Mouse (Mus musculus): ENCODE measurements around the gene Snx5. TPM values are rescaled to one million over a fixed set of nuclear protein-coding genes. Genes with fewer than 3 reads are reported as not detected.
A peak's percentile ranks its signal among the peaks of the same experiment; 100 is the strongest.

Snx5 gene
- 103 and 112 TPM in 2 replicates for polyA plus RNA-seq (2015; fragmentation: Nextera tagmentation; extraction: Ambion mirVana)

DNA sequence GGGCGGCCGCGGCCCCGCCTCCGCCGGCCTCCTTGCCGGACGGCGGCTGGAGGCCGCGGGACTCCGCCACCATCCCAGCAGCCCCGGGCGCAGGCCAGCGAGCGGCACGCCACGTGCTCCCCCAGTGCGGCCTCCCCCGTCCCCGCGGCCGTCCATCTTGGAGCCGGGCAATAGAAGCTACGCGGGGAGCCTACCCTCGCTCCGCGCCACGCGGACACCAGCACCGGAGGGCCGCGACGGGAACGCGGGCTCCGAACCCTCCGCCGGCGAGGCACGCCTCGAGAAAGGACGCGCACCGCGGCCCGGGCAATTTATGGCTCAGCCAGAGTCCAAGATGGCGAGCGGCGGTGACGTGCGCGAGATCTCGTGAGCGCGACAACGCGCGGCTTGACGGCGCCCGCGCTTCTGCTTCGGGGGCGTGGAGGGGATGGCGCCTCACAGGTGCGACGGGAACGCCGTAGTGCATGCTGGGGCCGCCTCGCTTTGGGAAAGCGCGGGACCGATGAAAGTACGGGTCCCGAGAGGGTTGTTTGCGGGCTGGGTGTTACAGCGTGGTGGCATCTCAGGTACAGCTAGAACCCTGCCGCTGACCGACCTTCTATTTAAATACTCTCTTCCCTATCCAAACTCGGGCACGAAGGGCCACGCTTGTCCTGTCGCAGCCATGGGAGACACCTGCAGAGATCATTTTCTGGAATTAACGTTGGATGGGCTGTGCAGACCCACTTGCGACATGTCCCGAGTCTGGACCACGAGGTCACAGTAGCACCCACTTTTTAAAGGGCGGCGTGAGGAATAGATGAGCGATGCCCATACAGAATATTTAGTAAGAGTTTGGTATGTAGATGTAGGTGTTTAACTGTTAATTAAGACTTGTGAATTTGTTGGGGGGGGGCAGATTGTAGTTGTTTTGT lies at the start of gene Snx5, which contains the start of gene Mgme1:
TSS of gene Snx5 (minus strand) at position 400 of the 914 bp plus-strand sequence.
TSS of gene Mgme1 (plus strand) at position 157 of the 914 bp plus-strand sequence.
- ATAC-seq (replicated peaks; ENCODE audit: low FRiP score, low read depth) = peak; percentile 95
- H3K9ac ChIP-seq (ENCODE audit: low read depth, low read length) = peak within 1 kb of the TSS; percentile 93
- no peaks in the 10 kb centered on the region for H3K9me3 ChIP-seq (replicated peaks; ENCODE audit: low read length)
- WGBS = under 1% methylated on average over 86 of the region's 93 CpGs
- H3K27me3 ChIP-seq (ENCODE audit: insufficient read depth, low read length) = no peaks in the 10 kb centered on the region
- H3K36me3 ChIP-seq (ENCODE audit: insufficient read depth, low read length) = no peaks in the 10 kb centered on the region
- H3K4me2 ChIP-seq (ENCODE audit: low read length) = peak within 1 kb of the TSS; percentile 79
- peak within 1 kb of the TSS; percentile 79 for H3K4me3 ChIP-seq (replicated peaks; ENCODE audit: low read depth, low read length)
- H3K4me1 ChIP-seq (replicated peaks; ENCODE audit: insufficient read depth, low read length) = peaks cover 16% of the 10 kb centered on the region
- no peak for TF ChIP-seq CTCF (IDR thresholded peaks at IDR 0.05; ENCODE audit: low read depth)
- DNase-seq (ENCODE audit: low spot score) = peak; percentile 96
- H3K27ac ChIP-seq = peak within 1 kb of the TSS; percentile 93

DNA sequence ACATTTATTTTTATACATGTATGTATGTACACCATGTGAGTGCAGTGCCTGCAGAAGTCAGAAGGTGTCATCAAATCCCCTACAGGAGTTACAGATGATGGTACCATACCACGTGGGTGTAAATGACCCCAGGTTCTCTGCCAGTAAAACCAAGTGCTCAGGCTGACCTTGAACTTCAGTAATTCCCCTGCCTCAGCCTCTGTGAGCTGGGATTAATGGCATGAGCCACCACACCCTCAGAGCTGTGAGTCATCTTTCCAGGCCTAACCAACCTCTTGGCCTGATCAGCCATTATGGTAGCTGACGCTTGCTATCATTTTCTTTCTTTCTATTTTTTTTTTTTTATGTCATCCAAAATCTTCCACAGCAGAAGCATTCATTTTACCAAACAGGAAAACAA lies 40.7 kb upstream of the Snx5 start:
- H3K9ac ChIP-seq (ENCODE audit: low read depth, low read length) = no peak overlapping the region
- H3K27ac ChIP-seq = no peak overlapping the region
- H3K27me3 ChIP-seq (ENCODE audit: insufficient read depth, low read length) = no peaks in the 10 kb centered on the region
- no peak overlapping the region for H3K4me3 ChIP-seq (replicated peaks; ENCODE audit: low read depth, low read length)
- ATAC-seq (replicated peaks; ENCODE audit: low FRiP score, low read depth) = no peak
- H3K9me3 ChIP-seq (replicated peaks; ENCODE audit: low read length) = no peaks in the 10 kb centered on the region
- no peaks in the 10 kb centered on the region for H3K36me3 ChIP-seq (ENCODE audit: insufficient read depth, low read length)
- WGBS = 76% methylated on average over 2 of the region's 2 CpGs
- no peaks in the 10 kb centered on the region for H3K4me1 ChIP-seq (replicated peaks; ENCODE audit: insufficient read depth, low read length)
- no peak overlapping the region for H3K4me2 ChIP-seq (ENCODE audit: low read length)
- TF ChIP-seq CTCF (IDR thresholded peaks at IDR 0.05; ENCODE audit: low read depth) = no peak
- no peak for DNase-seq (ENCODE audit: low spot score)

DNA sequence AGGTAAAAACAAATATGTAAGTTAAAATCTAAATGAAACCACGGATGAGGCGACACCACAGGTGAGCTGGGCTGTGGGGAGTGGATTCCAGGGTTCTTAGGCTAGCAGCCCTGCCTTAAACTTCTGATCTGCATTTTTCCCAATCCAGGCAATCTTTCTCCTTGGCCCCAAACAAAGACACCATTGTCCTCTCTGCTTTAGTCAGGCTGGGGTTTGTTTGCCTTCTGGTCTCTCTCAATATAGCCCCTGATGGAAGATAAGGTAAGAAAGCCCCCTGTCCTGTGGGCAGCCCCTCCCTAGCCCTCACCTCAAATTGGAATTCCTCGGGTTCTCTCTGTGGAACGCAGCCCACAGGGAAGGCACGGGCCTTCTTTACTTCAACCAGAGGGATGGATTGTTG lies 39.6 kb upstream of the Snx5 start:
- H3K4me3 ChIP-seq (replicated peaks; ENCODE audit: low read depth, low read length) = no peak overlapping the region
- H3K9me3 ChIP-seq (replicated peaks; ENCODE audit: low read length) = no peaks in the 10 kb centered on the region
- no peaks in the 10 kb centered on the region for H3K27me3 ChIP-seq (ENCODE audit: insufficient read depth, low read length)
- H3K36me3 ChIP-seq (ENCODE audit: insufficient read depth, low read length) = no peaks in the 10 kb centered on the region
- H3K9ac ChIP-seq (ENCODE audit: low read depth, low read length) = no peak overlapping the region
- no peak for TF ChIP-seq CTCF (IDR thresholded peaks at IDR 0.05; ENCODE audit: low read depth)
- WGBS = 53% methylated on average over 5 of the region's 5 CpGs
- no peaks in the 10 kb centered on the region for H3K4me1 ChIP-seq (replicated peaks; ENCODE audit: insufficient read depth, low read length)
- ATAC-seq (replicated peaks; ENCODE audit: low FRiP score, low read depth) (no peak), DNase-seq (ENCODE audit: low spot score) (no peak)
- no peak overlapping the region for H3K4me2 ChIP-seq (ENCODE audit: low read length)
- H3K27ac ChIP-seq = no peak overlapping the region

DNA sequence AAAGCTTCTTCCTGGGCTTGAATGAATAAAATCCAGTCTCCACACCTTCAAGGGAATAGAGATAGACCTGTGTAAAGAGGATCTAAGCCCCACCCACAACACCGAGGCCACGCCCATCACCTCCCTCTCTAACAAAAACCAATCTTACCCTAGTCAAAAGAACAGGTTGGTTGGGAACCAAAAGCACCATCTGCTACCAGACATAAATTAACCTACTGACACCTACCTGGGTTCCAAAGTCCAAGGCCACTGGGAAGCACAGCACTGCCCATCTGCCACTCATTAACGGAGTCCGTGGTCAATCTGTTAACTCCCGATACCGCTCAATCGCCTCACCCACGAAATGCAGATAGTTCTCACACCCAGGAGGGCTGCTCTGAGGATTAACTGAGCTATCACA lies 37.9 kb upstream of the Snx5 start:
- Histone ChIP-seq H3K36me3 (ENCODE audit: insufficient read depth, low read length) (no peaks in the 10 kb centered on the region), H3K4me1 (replicated peaks; ENCODE audit: insufficient read depth, low read length) (no peaks in the 10 kb centered on the region), H3K4me3 (replicated peaks; ENCODE audit: low read depth, low read length) (no peak overlapping the region), H3K9me3 (replicated peaks; ENCODE audit: low read length) (no peaks in the 10 kb centered on the region), H3K9ac (ENCODE audit: low read depth, low read length) (no peak overlapping the region), H3K27ac (no peak overlapping the region), H3K4me2 (ENCODE audit: low read length) (no peak overlapping the region), H3K27me3 (ENCODE audit: insufficient read depth, low read length) (no peaks in the 10 kb centered on the region)
- TF ChIP-seq CTCF (IDR thresholded peaks at IDR 0.05; ENCODE audit: low read depth) = no peak
- ATAC-seq (replicated peaks; ENCODE audit: low FRiP score, low read depth) (peak; percentile 84), DNase-seq (ENCODE audit: low spot score) (no peak)
- whole genome bisulfite sequencing = 66% methylated on average over 8 of the region's 8 CpGs

DNA sequence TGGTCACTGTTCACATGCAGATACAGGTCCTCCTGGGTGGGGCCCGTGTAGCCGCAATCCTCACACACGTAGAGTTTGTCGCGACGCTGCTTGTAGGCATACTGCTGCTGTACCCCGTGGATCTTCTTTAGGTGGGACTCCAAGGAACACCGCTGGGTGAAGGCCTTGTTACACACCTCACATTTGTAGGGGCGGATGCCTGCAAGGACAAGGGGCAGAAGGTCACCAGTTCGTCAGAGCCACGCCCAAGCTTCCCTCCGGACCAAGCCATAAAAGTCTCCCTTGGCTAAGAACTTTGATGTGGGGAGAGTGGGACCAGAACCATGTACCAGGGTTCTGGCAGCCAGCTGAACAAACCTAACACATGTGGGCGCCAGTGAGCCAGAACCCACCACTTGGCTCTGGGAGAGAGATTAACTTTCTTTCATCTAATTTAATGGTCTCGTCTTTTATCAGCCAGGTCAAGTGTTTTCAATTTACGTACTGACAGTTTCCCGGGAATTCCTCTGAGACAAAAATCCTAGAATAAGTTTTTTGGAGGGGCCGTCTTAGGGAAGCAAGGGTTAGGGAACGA lies 35.1 kb upstream of the Snx5 start:
- Histone ChIP-seq H3K9ac (ENCODE audit: low read depth, low read length) (no peak overlapping the region), H3K4me1 (replicated peaks; ENCODE audit: insufficient read depth, low read length) (no peaks in the 10 kb centered on the region), H3K4me2 (ENCODE audit: low read length) (no peak overlapping the region), H3K4me3 (replicated peaks; ENCODE audit: low read depth, low read length) (no peak overlapping the region), H3K27me3 (ENCODE audit: insufficient read depth, low read length) (no peaks in the 10 kb centered on the region), H3K27ac (no peak overlapping the region), H3K36me3 (ENCODE audit: insufficient read depth, low read length) (no peaks in the 10 kb centered on the region), H3K9me3 (replicated peaks; ENCODE audit: low read length) (no peaks in the 10 kb centered on the region)
- TF ChIP-seq CTCF (IDR thresholded peaks at IDR 0.05; ENCODE audit: low read depth) = peak; percentile 51
- ATAC-seq (replicated peaks; ENCODE audit: low FRiP score, low read depth) (no peak), DNase-seq (ENCODE audit: low spot score) (no peak)
- 64% methylated on average over 18 of the region's 18 CpGs for WGBS

DNA sequence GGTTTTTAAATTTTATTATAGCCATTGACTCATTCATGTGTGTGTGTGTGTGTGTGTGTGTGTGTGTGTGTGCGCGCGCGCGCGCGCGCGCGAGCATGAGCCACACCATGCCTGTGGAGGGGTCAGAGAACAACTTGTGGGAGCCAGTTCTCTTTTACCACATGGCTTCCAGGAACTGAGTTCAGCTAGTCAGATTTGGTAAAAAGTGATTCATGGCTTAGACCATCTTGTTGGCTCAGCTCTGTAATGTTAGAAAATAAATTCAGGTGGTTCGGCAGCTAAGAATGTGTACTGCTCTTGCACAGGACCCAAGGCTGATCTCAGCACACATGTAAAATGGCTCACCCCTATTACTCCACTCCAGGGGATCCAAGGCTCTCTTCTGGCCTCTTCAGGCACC lies 30.4 kb upstream of the Snx5 start:
- H3K27ac ChIP-seq = no peak overlapping the region
- H3K9ac ChIP-seq (ENCODE audit: low read depth, low read length) = no peak overlapping the region
- WGBS = 94% methylated on average over 11 of the region's 11 CpGs
- H3K9me3 ChIP-seq (replicated peaks; ENCODE audit: low read length) = no peaks in the 10 kb centered on the region
- no peak for TF ChIP-seq CTCF (IDR thresholded peaks at IDR 0.05; ENCODE audit: low read depth)
- H3K36me3 ChIP-seq (ENCODE audit: insufficient read depth, low read length) = no peaks in the 10 kb centered on the region
- H3K4me2 ChIP-seq (ENCODE audit: low read length) = no peak overlapping the region
- H3K4me3 ChIP-seq (replicated peaks; ENCODE audit: low read depth, low read length) = no peak overlapping the region
- DNase-seq (ENCODE audit: low spot score) (no peak), ATAC-seq (replicated peaks; ENCODE audit: low FRiP score, low read depth) (no peak)
- H3K27me3 ChIP-seq (ENCODE audit: insufficient read depth, low read length) = no peaks in the 10 kb centered on the region
- H3K4me1 ChIP-seq (replicated peaks; ENCODE audit: insufficient read depth, low read length) = peaks cover 9% of the 10 kb centered on the region; the same call in 1 of the 2 replicates

All from kidney, postnatal 0 days (tissue).